Mouse (Mus musculus) adrenal gland, adult 2 months (tissue): ENCODE results near the gene Aqr. TPM values are rescaled to one million over a fixed set of nuclear protein-coding genes. Genes with fewer than 3 reads are reported as not detected.
A peak's percentile ranks its signal among the peaks of the same experiment; 100 is the strongest.

Source experiments
- DNase-seq: peaks from one replicate; pipeline ENCODE4 v3.0.0; 2021
- polyA plus RNA-seq: library from polyadenylated mRNA; depleted of rRNA; stranded (reverse); fragments of >200 nt; gene quantifications from 2 replicates; pipeline ENCODE4 v1.2.3, GENCODE M21; 2012
- total RNA-seq, 2 experiments: library from RNA; stranded (reverse); gene quantifications; 2 replicates each; pipeline ENCODE4 v1.2.3; 2021

Gene Aqr
- total and polyA plus RNA-seq, 3 experiments = 18.0 to 40.9 (median 32.5) TPM

DNA sequence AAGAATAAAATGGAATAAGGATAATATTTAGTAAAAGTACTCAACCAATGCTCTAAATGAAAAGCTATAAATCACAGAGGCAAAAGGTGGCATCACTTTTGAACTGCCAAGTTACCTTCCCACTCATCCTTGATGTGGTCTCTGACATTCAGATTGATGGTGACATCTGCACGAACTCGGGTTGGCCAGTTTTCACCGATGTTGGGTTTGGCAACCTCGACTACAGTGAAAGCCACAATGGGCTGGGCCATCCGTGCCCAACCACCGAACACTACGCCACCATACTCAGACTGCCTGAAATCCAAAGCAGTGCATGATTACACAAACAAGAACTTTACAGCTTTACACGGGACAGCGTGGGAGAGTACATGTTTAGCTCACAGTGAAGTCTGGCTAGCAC lies 50.1 kb downstream of the Aqr start:
- DNase-seq = no peak

- no peak for DNase-seq
These were observed 51.0 kb downstream of the Aqr start for GRCm38 (mm10) chr2:114135777-114136176.

- no peak for DNase-seq
These were observed 53.5 kb downstream of the Aqr start for GRCm38 (mm10) chr2:114133355-114133754.

DNA sequence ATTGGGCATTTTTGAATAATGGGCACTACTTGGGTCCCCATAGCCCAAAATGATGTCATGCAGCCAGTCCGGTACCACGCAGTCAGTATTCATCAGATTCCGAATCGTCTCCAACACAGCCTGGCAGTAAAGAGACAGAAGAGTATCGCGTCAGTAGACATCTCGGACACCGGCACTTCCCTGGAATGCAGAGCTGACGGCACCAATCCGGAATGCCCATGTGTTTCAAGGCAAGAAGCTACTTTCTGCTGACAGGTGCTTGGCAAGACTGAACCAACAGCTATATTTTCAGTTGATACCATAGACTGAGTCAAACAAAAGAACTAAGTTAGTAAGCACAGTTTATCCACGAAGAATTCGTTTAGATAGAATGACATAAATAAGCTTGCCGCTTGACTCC lies 56.2 kb downstream of the Aqr start:
- no peak for DNase-seq

DNA sequence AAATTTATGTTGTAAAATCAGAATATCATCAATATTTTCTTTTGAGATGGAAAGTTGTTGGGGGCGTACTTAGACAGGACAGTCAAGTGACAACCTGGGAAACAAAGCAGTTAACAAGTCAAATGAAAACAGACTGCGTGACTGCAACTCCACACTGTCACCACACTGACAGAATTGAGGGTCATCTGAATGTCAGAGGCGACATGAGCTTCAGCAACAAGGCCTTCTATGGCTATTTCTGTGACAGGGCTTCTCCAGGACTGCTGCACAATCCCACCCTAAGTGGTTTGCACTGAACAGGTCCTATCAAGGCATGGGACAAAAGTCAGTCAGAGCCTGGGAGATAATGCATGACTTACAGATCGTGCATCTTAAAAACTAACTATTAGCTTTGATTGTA lies 63.5 kb downstream of the Aqr start:
- DNase-seq = no peak

DNA sequence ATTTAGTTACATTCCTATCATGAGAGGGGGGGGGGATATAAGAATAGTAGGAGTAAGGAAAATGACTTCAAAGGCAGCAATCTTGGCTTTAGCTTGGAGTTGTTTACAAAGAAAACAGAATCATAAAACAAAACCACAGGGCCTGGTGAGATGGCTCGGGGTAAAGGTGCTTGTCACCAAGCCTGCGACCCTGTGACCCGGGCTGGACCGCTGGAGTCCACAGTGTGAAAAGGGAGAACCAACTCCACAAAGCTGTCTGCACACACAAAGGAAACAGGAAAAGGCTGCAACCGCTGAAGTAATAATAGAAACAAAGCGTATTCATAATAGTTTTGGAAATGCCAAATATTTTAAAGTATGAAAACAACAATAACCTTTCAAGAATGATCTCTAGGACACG lies 67.4 kb downstream of the Aqr start:
- DNase-seq = peak; percentile 26

GRCm38 (mm10) chr2:114117665-114118064 lies 69.2 kb downstream of the Aqr start:
- DNase-seq = no peak

GRCm38 (mm10) chr2:114117235-114117634 lies 69.6 kb downstream of the Aqr start:
- DNase-seq = no peak

DNA sequence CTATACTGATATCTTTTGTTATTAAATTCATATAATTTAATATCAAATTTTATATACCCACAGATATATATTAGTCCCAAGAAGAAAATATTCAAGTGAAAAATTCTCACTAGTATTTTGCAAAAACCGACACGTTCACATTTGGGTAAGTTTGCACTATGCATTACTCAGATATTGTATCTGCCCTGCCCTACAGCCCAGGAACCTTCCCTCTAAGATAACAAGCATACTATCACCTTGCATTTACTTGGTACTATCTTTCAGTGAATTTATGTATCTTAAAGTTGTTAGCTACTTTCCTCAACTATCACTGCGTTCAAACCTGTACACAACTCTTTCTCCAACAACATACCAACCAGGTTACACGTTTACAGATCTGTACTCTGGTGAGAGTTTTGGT lies 71.3 kb downstream of the Aqr start:
- no peak for DNase-seq

GRCm38 (mm10) chr2:114107288-114108278 lies 79.2 kb downstream of the Aqr start:
- DNase-seq = no peak

DNA sequence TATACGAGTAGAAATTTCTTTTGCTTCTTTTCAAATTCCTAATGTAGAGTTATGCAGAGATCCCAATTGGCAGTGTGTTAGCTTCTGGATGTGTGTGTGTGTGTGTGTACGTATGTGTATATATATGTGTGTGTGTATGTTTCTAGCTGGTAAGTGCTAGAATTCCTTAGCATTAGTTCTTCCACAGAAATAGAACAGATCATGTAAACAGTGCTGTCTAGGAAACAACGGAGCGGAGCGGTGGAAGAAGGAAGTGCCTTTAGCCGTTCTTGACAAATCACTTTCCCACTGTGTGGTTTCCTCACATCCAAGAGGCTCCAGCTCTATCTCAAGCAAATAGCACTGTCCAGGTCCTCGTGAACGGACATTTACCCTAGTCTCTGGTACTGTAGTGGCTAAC lies 80.4 kb downstream of the Aqr start:
- no peak for DNase-seq

GRCm38 (mm10) chr2:114102471-114102870 lies 84.4 kb downstream of the Aqr start:
- no peak for DNase-seq

GRCm38 (mm10) chr2:114100834-114101233 lies 86.0 kb downstream of the Aqr start:
- no peak for DNase-seq

DNA sequence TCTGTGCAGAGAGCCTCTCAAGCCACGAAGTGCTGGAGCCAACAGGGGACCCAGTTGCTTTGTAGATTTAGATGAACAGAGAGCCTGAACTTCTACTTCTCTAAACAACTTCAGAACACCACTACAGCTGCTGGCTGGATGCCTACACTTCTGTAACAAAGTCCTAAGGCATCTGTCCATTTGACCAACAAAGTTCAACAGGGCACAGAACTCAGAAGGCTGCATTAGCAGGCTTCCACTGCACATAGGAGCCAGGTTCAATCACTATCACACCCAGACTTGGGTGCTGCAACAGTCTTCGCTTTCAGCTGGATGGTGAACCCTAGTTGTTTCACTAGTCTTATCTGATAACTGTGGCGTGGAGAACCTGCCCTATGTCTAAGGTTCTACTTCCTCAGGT lies 87.0 kb downstream of the Aqr start:
- DNase-seq = no peak

DNA sequence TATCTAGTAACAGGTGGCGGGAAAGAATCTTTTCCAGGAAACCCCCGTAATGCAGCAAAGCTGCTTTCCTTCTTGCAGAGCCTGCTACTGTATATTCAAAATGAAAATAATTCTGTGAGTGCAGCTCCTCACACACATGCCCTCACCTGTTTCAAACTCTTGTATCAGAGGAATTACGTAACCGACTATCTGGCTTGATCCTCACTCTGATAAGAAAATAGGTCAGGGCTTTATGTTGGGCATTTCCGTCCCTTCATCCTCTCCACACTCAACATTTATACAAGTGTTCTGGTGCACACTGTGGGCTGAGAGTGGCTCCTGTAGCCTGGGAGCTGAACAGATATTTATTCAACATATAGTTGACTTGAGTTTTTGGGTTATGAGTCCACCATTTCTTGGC lies 87.7 kb downstream of the Aqr start:
- DNase-seq = no peak

- no peak for DNase-seq
These were observed 89.2 kb downstream of the Aqr start for GRCm38 (mm10) chr2:114097627-114098026.

DNA sequence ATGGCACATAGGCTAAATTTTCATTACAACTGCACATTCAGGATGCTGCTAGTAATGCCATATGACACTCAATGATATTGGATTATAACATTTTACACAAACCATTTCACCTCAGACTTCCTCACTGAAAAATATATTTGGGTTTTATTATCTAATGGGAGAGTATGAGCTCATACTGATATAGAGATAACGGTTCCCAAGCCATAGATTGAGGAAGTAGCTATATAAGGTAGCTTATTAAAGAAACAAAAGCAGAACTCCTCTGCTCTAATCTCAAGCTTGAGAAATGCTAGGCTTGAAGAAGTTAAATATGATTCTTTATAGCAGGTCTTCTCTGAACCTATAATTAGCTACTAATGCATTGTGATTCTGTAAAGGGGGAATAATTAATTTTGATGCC lies 90.3 kb downstream of the Aqr start:
- no peak for DNase-seq

DNA sequence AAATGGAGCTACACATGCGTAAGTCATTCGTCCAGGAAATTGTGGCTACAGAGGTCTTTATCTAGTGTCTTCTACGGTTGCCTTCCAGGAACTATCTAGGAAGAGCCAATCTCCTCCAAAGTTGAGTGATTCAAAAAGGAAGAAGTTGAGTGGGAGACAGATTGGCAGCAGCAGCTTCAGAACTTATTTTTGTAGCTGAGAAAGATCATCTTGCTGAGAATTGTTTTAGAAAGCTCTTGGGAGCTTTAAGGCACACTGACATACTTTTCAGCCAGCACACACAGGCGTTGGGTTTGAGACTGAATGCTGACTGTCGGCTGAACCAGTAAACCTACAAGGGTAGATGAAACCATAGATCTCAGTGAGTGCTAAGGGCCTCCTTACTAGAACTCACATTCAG lies 91.5 kb downstream of the Aqr start:
- no peak for DNase-seq

GRCm38 (mm10) chr2:114094696-114095095 lies 92.1 kb downstream of the Aqr start:
- no peak for DNase-seq

- no peak for DNase-seq
These were observed 93.2 kb downstream of the Aqr start for GRCm38 (mm10) chr2:114093577-114093976.

GRCm38 (mm10) chr2:114089862-114090261 lies 97.0 kb downstream of the Aqr start:
- peak; percentile 7 for DNase-seq

- DNase-seq = peak; percentile 81
These were observed 99.6 kb downstream of the Aqr start for GRCm38 (mm10) chr2:114087271-114087670.

GRCm38 (mm10) chr2:114071876-114072275 lies 114.9 kb downstream of the Aqr start:
- DNase-seq = no peak

DNA sequence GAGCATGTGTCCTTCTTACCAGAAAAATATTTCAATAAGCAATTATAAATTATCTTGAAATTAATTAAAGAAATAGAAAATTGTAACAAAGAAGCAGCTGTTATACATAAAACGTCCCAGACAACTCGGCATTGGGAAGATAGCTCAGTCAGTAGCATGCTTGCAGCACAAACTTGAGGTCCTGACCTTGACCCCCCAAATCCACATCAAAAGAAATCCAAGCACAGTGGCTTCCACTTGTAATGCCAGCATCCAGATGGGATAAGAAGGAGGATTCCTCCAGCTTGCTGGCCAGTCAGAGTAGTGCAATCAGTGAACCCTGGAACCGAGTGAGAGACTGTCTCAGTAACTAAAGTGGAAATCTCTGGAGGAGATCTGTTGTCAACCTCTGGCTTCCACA lies 120.6 kb downstream of the Aqr start:
- DNase-seq = peak; percentile 38
